Mouse (Mus musculus): ENCODE measurements around the gene Capn7. TPM values are rescaled to one million over a fixed set of nuclear protein-coding genes. Genes with fewer than 3 reads are reported as not detected.

Gene Capn7
- polyA plus RNA-seq, 1 experiment: 38.0 TPM

GRCm38 (mm10) chr14:31404663-31405062 is 68.2 kb downstream of the Capn7 start:
- Histone ChIP-seq H3K4me3 (replicated peaks; ENCODE audit: insufficient read depth, low read depth, low read length) (no peak overlapping the region), H3K27ac (ENCODE audit: insufficient read depth, low read length) (peak overlapping the region; percentile 44; the same call in 1 of the 2 replicates), H3K4me1 (ENCODE audit: control insufficient read depth, insufficient read depth, low read length) (peaks cover 78% of the 10 kb centered on the region), H3K27me3 (ENCODE audit: control insufficient read depth, insufficient read depth, low read length) (no peaks in the 10 kb centered on the region)
- TF ChIP-seq POLR2A (IDR thresholded peaks at IDR 0.05; ENCODE audit: borderline replicate concordance, insufficient read depth, low read length): no peak
- TF ChIP-seq CTCF (IDR thresholded peaks at IDR 0.05; ENCODE audit: borderline replicate concordance, insufficient read depth, low read depth, low read length): no peak
- peak in 1 of 2 experiments; percentile 58 for DNase-seq
- 52% methylated on average over 4 of the region's 4 CpGs for WGBS

- WGBS: 32% methylated on average over 6 of the region's 6 CpGs
- no peak for DNase-seq
- Histone ChIP-seq H3K4me3 (replicated peaks; ENCODE audit: insufficient read depth, low read depth, low read length) (no peak overlapping the region), H3K27ac (ENCODE audit: insufficient read depth, low read length) (peak overlapping the region; percentile 75), H3K4me1 (ENCODE audit: control insufficient read depth, insufficient read depth, low read length) (peaks cover 81% of the 10 kb centered on the region), H3K27me3 (ENCODE audit: control insufficient read depth, insufficient read depth, low read length) (no peaks in the 10 kb centered on the region)
- TF ChIP-seq CTCF (IDR thresholded peaks at IDR 0.05; ENCODE audit: borderline replicate concordance, insufficient read depth, low read depth, low read length) (no peak), POLR2A (IDR thresholded peaks at IDR 0.05; ENCODE audit: borderline replicate concordance, insufficient read depth, low read length) (no peak)
These were observed 69.2 kb downstream of the Capn7 start for GRCm38 (mm10) chr14:31405652-31406051.

- peak; percentile 82 to 89 for DNase-seq
- WGBS: 3% methylated on average over 12 of the region's 12 CpGs
These were observed 69.8 kb downstream of the Capn7 start for GRCm38 (mm10) chr14:31406154-31406810.

GRCm38 (mm10) chr14:31407208-31407607 is 70.8 kb downstream of the Capn7 start:
- Histone ChIP-seq H3K4me3 (replicated peaks; ENCODE audit: insufficient read depth, low read depth, low read length) (no peak overlapping the region), H3K27me3 (ENCODE audit: control insufficient read depth, insufficient read depth, low read length) (no peaks in the 10 kb centered on the region), H3K27ac (ENCODE audit: insufficient read depth, low read length) (peak overlapping the region; percentile 83), H3K4me1 (ENCODE audit: control insufficient read depth, insufficient read depth, low read length) (peaks cover 76% of the 10 kb centered on the region)
- TF ChIP-seq CTCF (IDR thresholded peaks at IDR 0.05; ENCODE audit: borderline replicate concordance, insufficient read depth, low read depth, low read length) (no peak), POLR2A (IDR thresholded peaks at IDR 0.05; ENCODE audit: borderline replicate concordance, insufficient read depth, low read length) (no peak)
- 63% methylated on average over 15 of the region's 15 CpGs for WGBS
- DNase-seq: peak in 1 of 2 experiments; percentile 47

More at GRCm38 (mm10) chr14:31406154-31406810, 69.8 kb downstream of the Capn7 start:
- H3K4me1 ChIP-seq (ENCODE audit: control insufficient read depth, insufficient read depth, low read length): peaks cover 81% of the 10 kb centered on the region
- TF ChIP-seq POLR2A (IDR thresholded peaks at IDR 0.05; ENCODE audit: borderline replicate concordance, insufficient read depth, low read length): no peak
- TF ChIP-seq CTCF (IDR thresholded peaks at IDR 0.05; ENCODE audit: borderline replicate concordance, insufficient read depth, low read depth, low read length): no peak
- no peak overlapping the region for H3K4me3 ChIP-seq (replicated peaks; ENCODE audit: insufficient read depth, low read depth, low read length)
- peak overlapping the region; percentile 75 for H3K27ac ChIP-seq (ENCODE audit: insufficient read depth, low read length)
- no peaks in the 10 kb centered on the region for H3K27me3 ChIP-seq (ENCODE audit: control insufficient read depth, insufficient read depth, low read length)

- no peak for TF ChIP-seq CTCF (IDR thresholded peaks at IDR 0.05; ENCODE audit: borderline replicate concordance, insufficient read depth, low read depth, low read length)
- TF ChIP-seq POLR2A (IDR thresholded peaks at IDR 0.05; ENCODE audit: borderline replicate concordance, insufficient read depth, low read length): no peak
- 57% methylated on average over 6 of the region's 6 CpGs for WGBS
- peak overlapping the region; percentile 83 for H3K27ac ChIP-seq (ENCODE audit: insufficient read depth, low read length)
- H3K4me1 ChIP-seq (ENCODE audit: control insufficient read depth, insufficient read depth, low read length): peaks cover 76% of the 10 kb centered on the region
- H3K4me3 ChIP-seq (replicated peaks; ENCODE audit: insufficient read depth, low read depth, low read length): no peak overlapping the region
- H3K27me3 ChIP-seq (ENCODE audit: control insufficient read depth, insufficient read depth, low read length): no peaks in the 10 kb centered on the region
- peak in 1 of 2 experiments; percentile 48 for DNase-seq
These were observed 71.6 kb downstream of the Capn7 start for GRCm38 (mm10) chr14:31407911-31408604.

- DNase-seq: no peak
- peaks cover 73% of the 10 kb centered on the region for H3K4me1 ChIP-seq (ENCODE audit: control insufficient read depth, insufficient read depth, low read length)
- 56% methylated on average over 8 of the region's 8 CpGs for WGBS
- H3K4me3 ChIP-seq (replicated peaks; ENCODE audit: insufficient read depth, low read depth, low read length): no peak overlapping the region
- TF ChIP-seq CTCF (IDR thresholded peaks at IDR 0.05; ENCODE audit: borderline replicate concordance, insufficient read depth, low read depth, low read length) (no peak), POLR2A (IDR thresholded peaks at IDR 0.05; ENCODE audit: borderline replicate concordance, insufficient read depth, low read length) (no peak)
- 0 out of 2 replicates have a peak overlapping the region, but pooled peaks have one; percentile 20 for H3K27ac ChIP-seq (ENCODE audit: insufficient read depth, low read length)
- H3K27me3 ChIP-seq (ENCODE audit: control insufficient read depth, insufficient read depth, low read length): no peaks in the 10 kb centered on the region
These were observed 72.2 kb downstream of the Capn7 start for GRCm38 (mm10) chr14:31408666-31409065.

GRCm38 (mm10) chr14:31410123-31410724 is 73.8 kb downstream of the Capn7 start:
- Histone ChIP-seq H3K4me3 (replicated peaks; ENCODE audit: insufficient read depth, low read depth, low read length) (no peak overlapping the region), H3K4me1 (ENCODE audit: control insufficient read depth, insufficient read depth, low read length) (peaks cover 68% of the 10 kb centered on the region), H3K27ac (ENCODE audit: insufficient read depth, low read length) (no peak overlapping the region), H3K27me3 (ENCODE audit: control insufficient read depth, insufficient read depth, low read length) (no peaks in the 10 kb centered on the region)
- no peak for TF ChIP-seq CTCF (IDR thresholded peaks at IDR 0.05; ENCODE audit: borderline replicate concordance, insufficient read depth, low read depth, low read length)
- no peak for TF ChIP-seq POLR2A (IDR thresholded peaks at IDR 0.05; ENCODE audit: borderline replicate concordance, insufficient read depth, low read length)
- peak in 1 of 2 experiments; percentile 29 for DNase-seq
- WGBS: 78% methylated on average over 9 of the region's 9 CpGs
